9 mouse cellular contexts compared by ENCODE assay signal in genomic region chr15:99096061-99096793, GRCm38 (mm10). TPM values are rescaled to one million over a fixed set of nuclear protein-coding genes. Genes with fewer than 3 reads are reported as not detected.
A peak's percentile ranks its signal among the peaks of the same experiment; 100 is the strongest.
DNase-seq lines count a peak whose midpoint lies in the region; ATAC-seq and TF ChIP-seq lines count a peak whose summit lies in the region.
"Had no signal": no experiment of that assay in that cellular context is flagged by ENCODE, and none has a peak within 500 bp of the region (broad histone marks: within the 10 kb centered on the region; RNA-seq: fewer than 3 reads in every experiment).

No protein-coding gene starts in this region.

- no peak for ATAC-seq in kidney, embryonic 16.5 days (ENCODE audit: low FRiP score, low TSS enrichment)
- no peak for ATAC-seq in forebrain, embryonic 12.5 days (ENCODE audit: low FRiP score)
- no peak for ATAC-seq in midbrain, postnatal 0 days (ENCODE audit: low FRiP score)
- no peak for ATAC-seq in inflammation-experienced regulatory T-cells, adult 6 months

- H3K9ac ChIP-seq in kidney, embryonic 16.5 days (replicated peaks; ENCODE audit: low read length), result peak overlapping the region; percentile 59
- peak overlapping the region; percentile 55; the same call in 1 of the 2 replicates for H3K9ac ChIP-seq in forebrain, embryonic 12.5 days
- 0 out of 2 replicates have a peak overlapping the region, but pooled peaks have one; percentile 4 for H3K9ac ChIP-seq in midbrain, postnatal 0 days (replicated peaks; ENCODE audit: low read length, poor library complexity, severe bottlenecking)

- H3K36me3 ChIP-seq in kidney, embryonic 16.5 days (ENCODE audit: insufficient read depth, low read length), result no peaks in the 10 kb centered on the region
- no peaks in the 10 kb centered on the region for H3K36me3 ChIP-seq in forebrain, embryonic 12.5 days (replicated peaks)
- H3K36me3 ChIP-seq in midbrain, postnatal 0 days (ENCODE audit: insufficient read depth, low read length), result no peaks in the 10 kb centered on the region

- peaks cover 57% of the 10 kb centered on the region for H3K4me1 ChIP-seq in kidney, embryonic 16.5 days (ENCODE audit: insufficient read depth, low read length)
- peaks cover 65% of the 10 kb centered on the region for H3K4me1 ChIP-seq in forebrain, embryonic 12.5 days
- peaks cover 14% of the 10 kb centered on the region for H3K4me1 ChIP-seq in midbrain, postnatal 0 days (ENCODE audit: insufficient read depth, low read length)

- no peak for DNase-seq in kidney, adult 8-10 months
- peak; percentile 39 for DNase-seq in kidney, postnatal 14 days
- DNase-seq in midbrain, postnatal 0 days (ENCODE audit: low spot score), result no peak
- no peak for DNase-seq in left cerebral cortex, postnatal 25 days (ENCODE audit: low spot score in 2 of 2)
- DNase-seq in frontal cortex, postnatal 10 days (ENCODE audit: low spot score in 2 of 2), result no peak
- DNase-seq: thymus, adult 2 months had no signal

- 4% methylated on average over 24 of the region's 24 CpGs for WGBS in kidney, embryonic 16.5 days
- WGBS in forebrain, embryonic 12.5 days, result 2% methylated on average over 24 of the region's 24 CpGs
- WGBS in midbrain, postnatal 0 days, result 8% methylated on average over 24 of the region's 24 CpGs

- peaks cover 58% of the 10 kb centered on the region for H3K27me3 ChIP-seq in kidney, embryonic 16.5 days (ENCODE audit: insufficient read depth, low read length)
- H3K27me3 ChIP-seq in forebrain, embryonic 12.5 days, result peaks cover 96% of the 10 kb centered on the region
- H3K27me3 ChIP-seq in midbrain, postnatal 0 days (ENCODE audit: insufficient read depth, low read length), result peaks cover 31% of the 10 kb centered on the region

- no peaks in the 10 kb centered on the region for H3K9me3 ChIP-seq in kidney, embryonic 16.5 days (ENCODE audit: low read length)
- no peaks in the 10 kb centered on the region for H3K9me3 ChIP-seq in forebrain, embryonic 12.5 days
- no peaks in the 10 kb centered on the region for H3K9me3 ChIP-seq in midbrain, postnatal 0 days (ENCODE audit: low read length)

- peak overlapping the region; percentile 75; the same call in 1 of the 2 replicates for H3K27ac ChIP-seq in kidney, embryonic 16.5 days (ENCODE audit: low read length)
- no peak overlapping the region for H3K27ac ChIP-seq in forebrain, embryonic 12.5 days
- no peak overlapping the region for H3K27ac ChIP-seq in midbrain, postnatal 0 days (ENCODE audit: low read depth, low read length)

- peak overlapping the region; percentile 77 for H3K4me2 ChIP-seq in kidney, embryonic 16.5 days (replicated peaks; ENCODE audit: low read depth, low read length)
- H3K4me2 ChIP-seq in forebrain, embryonic 12.5 days, result peak overlapping the region; percentile 73
- peak overlapping the region; percentile 73 for H3K4me2 ChIP-seq in midbrain, postnatal 0 days (ENCODE audit: low read depth, low read length, poor library complexity, severe bottlenecking)

- no peak for TF ChIP-seq CTCF in midbrain, postnatal 0 days (IDR thresholded peaks at IDR 0.05)

- peak overlapping the region; percentile 37 for H3K4me3 ChIP-seq in kidney, embryonic 16.5 days (ENCODE audit: low read length)
- peak overlapping the region; percentile 42 for H3K4me3 ChIP-seq in forebrain, embryonic 12.5 days (replicated peaks)
- peak overlapping the region; percentile 36 for H3K4me3 ChIP-seq in midbrain, postnatal 0 days (ENCODE audit: low read depth, low read length)

- intact Hi-C loops in left cerebral cortex, postnatal 25 days (cut with DNase I), result loop anchor here (10.0 kb wide), 1 partner anchor 211 kb away; no protein-coding TSS in a partner anchor

RNA-seq across cellular contexts. Expression of gene Dnajc22, which starts 3.3 kb away (rescaled TPM):
- 8.0 and 10.0 TPM in 2 replicates for polyA plus RNA-seq in kidney, embryonic 16.5 days (2015; fragmentation: Nextera tagmentation; extraction: Ambion mirVana)
- 0.76 and 1.0 TPM in 2 replicates for polyA plus RNA-seq in forebrain, embryonic 12.5 days (2016; fragmentation: Nextera tagmentation; extraction: Ambion mirVana)
- total RNA-seq in midbrain, postnatal 0 days (2014; rRNA removed), result 0.61 and 0.88 TPM in 2 replicates
- 1.3 and 1.6 TPM in 2 replicates for polyA plus RNA-seq in midbrain, postnatal 0 days (2015; fragmentation: Nextera tagmentation; extraction: Ambion mirVana)
- under 1 TPM in 1 of 2 experiments, not detected in 1; 0.30 TPM for total RNA-seq in left cerebral cortex, postnatal 25 days (2021)
- polyA plus RNA-seq in inflammation-experienced regulatory T-cells, adult 6 months (2017; shearing (Covaris generic)), result not detected

RNA-seq across cellular contexts. Expression of gene C1ql4, which starts 8.6 kb away (rescaled TPM):
- polyA plus RNA-seq in kidney, embryonic 16.5 days (2015; fragmentation: Nextera tagmentation; extraction: Ambion mirVana), result 0.94 and 1.2 TPM in 2 replicates
- polyA plus RNA-seq in forebrain, embryonic 12.5 days (2016; fragmentation: Nextera tagmentation; extraction: Ambion mirVana), result 0.44 and 1.3 TPM in 2 replicates
- total RNA-seq in midbrain, postnatal 0 days (2014; rRNA removed), result 17.7 and 21.1 TPM in 2 replicates
- polyA plus RNA-seq in midbrain, postnatal 0 days (2015; fragmentation: Nextera tagmentation; extraction: Ambion mirVana), result 8.5 and 9.2 TPM in 2 replicates
- not detected for total RNA-seq in left cerebral cortex, postnatal 25 days (2021)
- polyA plus RNA-seq in inflammation-experienced regulatory T-cells, adult 6 months (2017; shearing (Covaris generic)), result not detected

RNA-seq across cellular contexts. Expression of gene Troap, which starts 21.9 kb away (rescaled TPM):
- polyA plus RNA-seq in kidney, embryonic 16.5 days (2015; fragmentation: Nextera tagmentation; extraction: Ambion mirVana), result 35.8 and 45.8 TPM in 2 replicates
- polyA plus RNA-seq in forebrain, embryonic 12.5 days (2016; fragmentation: Nextera tagmentation; extraction: Ambion mirVana), result 41.6 and 48.3 TPM in 2 replicates
- total RNA-seq in midbrain, postnatal 0 days (2014; rRNA removed), result 1.6 and 4.1 TPM in 2 replicates
- 1.4 and 2.1 TPM in 2 replicates for polyA plus RNA-seq in midbrain, postnatal 0 days (2015; fragmentation: Nextera tagmentation; extraction: Ambion mirVana)
- under 1 TPM; 0.69 TPM for total RNA-seq in left cerebral cortex, postnatal 25 days (2021)
- 1 to 10 TPM in 2 of 3 experiments, under 1 TPM in 1; 0.92 to 9.3 (median 1.1) TPM for polyA plus RNA-seq in inflammation-experienced regulatory T-cells, adult 6 months (2017; shearing (Covaris generic))

RNA-seq across cellular contexts. Expression of gene Spats2, which starts 29.5 kb away (rescaled TPM):
- 42.1 and 42.9 TPM in 2 replicates for polyA plus RNA-seq in kidney, embryonic 16.5 days (2015; fragmentation: Nextera tagmentation; extraction: Ambion mirVana)
- 65.5 and 69.8 TPM in 2 replicates for polyA plus RNA-seq in forebrain, embryonic 12.5 days (2016; fragmentation: Nextera tagmentation; extraction: Ambion mirVana)
- 27.8 and 31.8 TPM in 2 replicates for total RNA-seq in midbrain, postnatal 0 days (2014; rRNA removed)
- polyA plus RNA-seq in midbrain, postnatal 0 days (2015; fragmentation: Nextera tagmentation; extraction: Ambion mirVana), result 17.7 and 19.5 TPM in 2 replicates
- 10 to 100 TPM; 36.2 to 37.0 TPM for total RNA-seq in left cerebral cortex, postnatal 25 days (2021)
- under 1 TPM in 1 of 3 experiments, not detected in 2; 0.17 TPM for polyA plus RNA-seq in inflammation-experienced regulatory T-cells, adult 6 months (2017; shearing (Covaris generic))

RNA-seq across cellular contexts. Expression of gene Prph, which starts 41.3 kb away (rescaled TPM):
- polyA plus RNA-seq in kidney, embryonic 16.5 days (2015; fragmentation: Nextera tagmentation; extraction: Ambion mirVana), result 3.3 and 5.8 TPM in 2 replicates
- polyA plus RNA-seq in forebrain, embryonic 12.5 days (2016; fragmentation: Nextera tagmentation; extraction: Ambion mirVana), result 0.73 and 1.4 TPM in 2 replicates
- total RNA-seq in midbrain, postnatal 0 days (2014; rRNA removed), result 9.8 and 11.2 TPM in 2 replicates
- 8.0 and 9.1 TPM in 2 replicates for polyA plus RNA-seq in midbrain, postnatal 0 days (2015; fragmentation: Nextera tagmentation; extraction: Ambion mirVana)
- total RNA-seq in left cerebral cortex, postnatal 25 days (2021), result 1 to 10 TPM; 1.4 to 1.6 TPM
- polyA plus RNA-seq in inflammation-experienced regulatory T-cells, adult 6 months (2017; shearing (Covaris generic)), result not detected

Comparison
In these comparisons a context has a peak if more than half of its experiments do, and no peak if none do; other contexts are left out.
1. H3K9ac ChIP-seq: peak in every context shown above with its lines; median percentile 59 in kidney, embryonic 16.5 days; 55 in forebrain, embryonic 12.5 days; 4 in midbrain, postnatal 0 days.